Mouse (Mus musculus): ENCODE measurements around the gene 1700086D15Rik.

DNA sequence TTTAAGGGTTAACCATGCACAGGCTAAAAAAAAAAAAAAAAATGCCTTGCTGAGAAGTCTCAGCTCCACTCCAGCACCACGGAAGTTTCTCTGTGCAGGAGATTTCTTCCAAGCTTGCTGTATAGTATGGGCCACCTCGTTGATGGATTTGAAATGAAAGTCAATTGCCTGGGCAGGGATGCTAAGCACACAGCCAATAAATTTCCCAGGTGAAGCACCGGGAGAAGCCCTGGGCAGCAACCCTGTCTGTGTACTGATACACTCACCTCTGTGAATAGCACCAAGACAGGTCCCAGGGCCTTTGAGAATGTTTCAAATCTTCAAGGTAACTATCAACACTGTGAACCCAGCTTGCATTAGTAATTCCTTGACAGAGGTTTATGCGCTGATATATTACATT, 47.6 kb downstream of the 1700086D15Rik start:
- no peak for TF ChIP-seq GATA1 (IDR thresholded peaks at IDR 0.05; ENCODE audit: borderline replicate concordance, low read length)
- no peak for TF ChIP-seq FLI1 (IDR thresholded peaks at IDR 0.05; ENCODE audit: low read length)

Data from megakaryocyte, embryonic 14.5 days (primary cell).